Comparison of ENCODE assay signal across 8 mouse cellular contexts in genomic region chr15:77202223-77202622, GRCm38 (mm10).
DNase-seq lines count a peak whose midpoint lies in the region; ATAC-seq and TF ChIP-seq lines count a peak whose summit lies in the region.

No protein-coding gene starts in this region.

- H3K36me3 ChIP-seq in kidney, postnatal 0 days (ENCODE audit: insufficient read depth, low read length), result no peaks in the 10 kb centered on the region

- TF ChIP-seq CTCF in kidney, postnatal 0 days (IDR thresholded peaks at IDR 0.05; ENCODE audit: low read depth), result no peak

- no peak overlapping the region for H3K4me2 ChIP-seq in kidney, postnatal 0 days (ENCODE audit: low read length)

- peaks cover 10% of the 10 kb centered on the region; the same call in 1 of the 2 replicates for H3K4me1 ChIP-seq in kidney, postnatal 0 days (replicated peaks; ENCODE audit: insufficient read depth, low read length)

- 5% methylated on average over 2 of the region's 2 CpGs for WGBS in kidney, postnatal 0 days

- H3K9me3 ChIP-seq in kidney, postnatal 0 days (replicated peaks; ENCODE audit: low read length), result no peaks in the 10 kb centered on the region

- no peak for ATAC-seq in kidney, postnatal 0 days (replicated peaks; ENCODE audit: low FRiP score, low read depth)

- no peak overlapping the region for H3K27ac ChIP-seq in kidney, postnatal 0 days

- no peak overlapping the region for H3K9ac ChIP-seq in kidney, postnatal 0 days (ENCODE audit: low read depth, low read length)

- H3K27me3 ChIP-seq in kidney, postnatal 0 days (ENCODE audit: insufficient read depth, low read length), result no peaks in the 10 kb centered on the region

- peak; percentile 4 to 8 for DNase-seq in spleen, postnatal 36 days (ENCODE audit: low spot score in 2 of 2)
- no peak for DNase-seq in spleen, adult 12 weeks (ENCODE audit: low spot score)
- DNase-seq in heart, adult 18-20 months, result peak; percentile 84 to 87
- DNase-seq in kidney, postnatal 0 days (ENCODE audit: low spot score), result peak; percentile 79
- DNase-seq in lung, postnatal 36 days, result peak; percentile 75
- no peak for DNase-seq in left cerebral cortex, adult 18-20 months (ENCODE audit: low spot score in 2 of 2)
- no peak for DNase-seq in frontal cortex, postnatal 36 days (ENCODE audit: low spot score in 2 of 2)
- DNase-seq in layer of hippocampus, adult 9-10 months (ENCODE audit: low spot score), result no peak

- no peak overlapping the region for H3K4me3 ChIP-seq in kidney, postnatal 0 days (replicated peaks; ENCODE audit: low read depth, low read length)

Comparison
In these comparisons a context has a peak if more than half of its experiments do, and no peak if none do; other contexts are left out.
1. DNase-seq: peak in spleen, postnatal 36 days (2 of 2), heart, adult 18-20 months (2 of 2), kidney, postnatal 0 days (single experiment) and lung, postnatal 36 days (single experiment); none in spleen, adult 12 weeks (single experiment), left cerebral cortex, adult 18-20 months (0 of 2), frontal cortex, postnatal 36 days (0 of 2) and layer of hippocampus, adult 9-10 months (single experiment).